Mouse (Mus musculus): ENCODE data around the gene Slc22a6. TPM values are rescaled to one million over a fixed set of nuclear protein-coding genes. Genes with fewer than 3 reads are reported as not detected.

Gene Slc22a6
- polyA plus RNA-seq, 1 experiment from 2014 or later, result 73.8 TPM

GRCm38 (mm10) chr19:8613111-8613510 lies 4.7 kb upstream of the Slc22a6 start:
- 29% methylated on average over 2 of the region's 2 CpGs for WGBS
- TF ChIP-seq CTCF (IDR thresholded peaks at IDR 0.05; ENCODE audit: low read depth), result no peak
- H3K4me2 ChIP-seq (ENCODE audit: low read length), result no peak overlapping the region
- H3K9ac ChIP-seq (ENCODE audit: low read depth, low read length), result no peak overlapping the region
- no peaks in the 10 kb centered on the region for H3K36me3 ChIP-seq (ENCODE audit: insufficient read depth, low read length)
- no peaks in the 10 kb centered on the region for H3K27me3 ChIP-seq (ENCODE audit: insufficient read depth, low read length)
- DNase-seq (ENCODE audit: low spot score), result peak; percentile 32
- no peaks in the 10 kb centered on the region for H3K9me3 ChIP-seq (replicated peaks; ENCODE audit: low read length)
- no peaks in the 10 kb centered on the region for H3K4me1 ChIP-seq (replicated peaks; ENCODE audit: insufficient read depth, low read length)
- no peak overlapping the region for H3K4me3 ChIP-seq (replicated peaks; ENCODE audit: low read depth, low read length)
- ATAC-seq (replicated peaks; ENCODE audit: low FRiP score, low read depth), result peak; percentile 48
- H3K27ac ChIP-seq, result no peak overlapping the region

DNA sequence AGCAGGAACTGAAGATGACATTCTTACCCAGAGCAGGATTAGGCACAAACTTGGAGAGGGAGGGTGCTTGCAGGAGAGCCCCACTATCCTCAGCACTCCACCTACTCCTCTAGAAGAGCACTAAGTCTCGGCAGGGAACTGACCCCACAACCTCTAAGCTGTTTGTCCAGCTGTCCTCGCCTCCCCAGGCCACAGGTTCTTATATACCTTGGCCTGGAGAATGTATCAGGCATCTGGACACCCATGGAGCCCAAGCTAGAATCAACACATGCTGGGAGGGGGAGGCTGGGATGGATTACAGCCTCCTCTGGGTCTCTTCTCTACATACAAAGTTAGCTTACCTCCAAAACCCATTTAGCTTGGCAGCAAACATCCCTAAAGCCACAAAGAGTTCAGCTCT lies 3.5 kb upstream of the Slc22a6 start:
- DNase-seq (ENCODE audit: low spot score) (no peak), ATAC-seq (replicated peaks; ENCODE audit: low FRiP score, low read depth) (no peak)
- H3K9ac ChIP-seq (ENCODE audit: low read depth, low read length), result no peak overlapping the region
- no peaks in the 10 kb centered on the region for H3K36me3 ChIP-seq (ENCODE audit: insufficient read depth, low read length)
- H3K4me2 ChIP-seq (ENCODE audit: low read length), result no peak overlapping the region
- no peak overlapping the region for H3K4me3 ChIP-seq (replicated peaks; ENCODE audit: low read depth, low read length)
- 43% methylated on average over 2 of the region's 2 CpGs for WGBS
- H3K27ac ChIP-seq, result no peak overlapping the region
- H3K27me3 ChIP-seq (ENCODE audit: insufficient read depth, low read length), result no peaks in the 10 kb centered on the region
- no peak for TF ChIP-seq CTCF (IDR thresholded peaks at IDR 0.05; ENCODE audit: low read depth)
- H3K4me1 ChIP-seq (replicated peaks; ENCODE audit: insufficient read depth, low read length), result no peaks in the 10 kb centered on the region
- no peaks in the 10 kb centered on the region for H3K9me3 ChIP-seq (replicated peaks; ENCODE audit: low read length)

DNA sequence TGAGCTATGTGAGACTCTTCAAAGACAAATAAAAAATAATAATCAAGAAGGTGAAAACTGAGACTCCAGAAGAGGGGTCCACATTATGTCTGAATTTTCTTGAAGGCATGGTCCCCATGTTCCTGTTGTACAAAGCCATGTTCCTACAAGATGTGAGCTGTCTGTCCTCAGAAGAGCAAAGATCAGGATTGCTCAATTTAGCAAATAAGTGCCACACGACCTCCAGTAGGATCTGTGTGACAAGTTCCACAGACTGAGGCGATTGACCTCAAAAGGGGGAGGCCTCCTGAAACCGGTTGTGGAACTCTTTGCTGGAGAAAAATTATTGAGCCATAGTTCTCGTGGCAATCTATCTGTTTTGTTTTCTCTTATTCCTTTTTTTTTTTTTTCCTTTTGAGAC lies 1.5 kb upstream of the Slc22a6 start:
- no peaks in the 10 kb centered on the region for H3K4me1 ChIP-seq (replicated peaks; ENCODE audit: insufficient read depth, low read length)
- no peak for DNase-seq (ENCODE audit: low spot score)
- no peaks in the 10 kb centered on the region for H3K9me3 ChIP-seq (replicated peaks; ENCODE audit: low read length)
- no peak for TF ChIP-seq CTCF (IDR thresholded peaks at IDR 0.05; ENCODE audit: low read depth)
- WGBS, result 44% methylated on average over 4 of the region's 4 CpGs
- no peaks in the 10 kb centered on the region for H3K36me3 ChIP-seq (ENCODE audit: insufficient read depth, low read length)
- H3K27me3 ChIP-seq (ENCODE audit: insufficient read depth, low read length), result no peaks in the 10 kb centered on the region
- no peak overlapping the region for H3K4me3 ChIP-seq (replicated peaks; ENCODE audit: low read depth, low read length)
- no peak overlapping the region for H3K4me2 ChIP-seq (ENCODE audit: low read length)
- no peak overlapping the region for H3K9ac ChIP-seq (ENCODE audit: low read depth, low read length)
- H3K27ac ChIP-seq, result no peak overlapping the region
- ATAC-seq (replicated peaks; ENCODE audit: low FRiP score, low read depth), result no peak

GRCm38 (mm10) chr19:8621098-8621497 lies 3.3 kb downstream of the Slc22a6 start:
- Histone ChIP-seq H3K27me3 (ENCODE audit: insufficient read depth, low read length) (no peaks in the 10 kb centered on the region), H3K9me3 (replicated peaks; ENCODE audit: low read length) (no peaks in the 10 kb centered on the region), H3K36me3 (ENCODE audit: insufficient read depth, low read length) (no peaks in the 10 kb centered on the region), H3K9ac (ENCODE audit: low read depth, low read length) (no peak overlapping the region), H3K4me2 (ENCODE audit: low read length) (no peak overlapping the region), H3K4me3 (replicated peaks; ENCODE audit: low read depth, low read length) (no peak overlapping the region), H3K4me1 (replicated peaks; ENCODE audit: insufficient read depth, low read length) (no peaks in the 10 kb centered on the region), H3K27ac (no peak overlapping the region)
- DNase-seq (ENCODE audit: low spot score) (no peak), ATAC-seq (replicated peaks; ENCODE audit: low FRiP score, low read depth) (no peak)
- 89% methylated on average over 7 of the region's 7 CpGs for WGBS
- peak; percentile 16; the same call in 1 of the 2 replicates for TF ChIP-seq CTCF (IDR thresholded peaks at IDR 0.05; ENCODE audit: low read depth)

GRCm38 (mm10) chr19:8630249-8630648 lies 12.4 kb downstream of the Slc22a6 start:
- Histone ChIP-seq H3K9me3 (replicated peaks; ENCODE audit: low read length) (no peaks in the 10 kb centered on the region), H3K4me2 (ENCODE audit: low read length) (no peak overlapping the region), H3K36me3 (ENCODE audit: insufficient read depth, low read length) (no peaks in the 10 kb centered on the region), H3K27ac (no peak overlapping the region), H3K9ac (ENCODE audit: low read depth, low read length) (no peak overlapping the region), H3K27me3 (ENCODE audit: insufficient read depth, low read length) (no peaks in the 10 kb centered on the region), H3K4me3 (replicated peaks; ENCODE audit: low read depth, low read length) (no peak overlapping the region), H3K4me1 (replicated peaks; ENCODE audit: insufficient read depth, low read length) (no peaks in the 10 kb centered on the region)
- WGBS, result 65% methylated on average over 2 of the region's 2 CpGs
- no peak for TF ChIP-seq CTCF (IDR thresholded peaks at IDR 0.05; ENCODE audit: low read depth)
- peak; percentile 84 for ATAC-seq (replicated peaks; ENCODE audit: low FRiP score, low read depth)
- peak; percentile 18 for DNase-seq (ENCODE audit: low spot score)

DNA sequence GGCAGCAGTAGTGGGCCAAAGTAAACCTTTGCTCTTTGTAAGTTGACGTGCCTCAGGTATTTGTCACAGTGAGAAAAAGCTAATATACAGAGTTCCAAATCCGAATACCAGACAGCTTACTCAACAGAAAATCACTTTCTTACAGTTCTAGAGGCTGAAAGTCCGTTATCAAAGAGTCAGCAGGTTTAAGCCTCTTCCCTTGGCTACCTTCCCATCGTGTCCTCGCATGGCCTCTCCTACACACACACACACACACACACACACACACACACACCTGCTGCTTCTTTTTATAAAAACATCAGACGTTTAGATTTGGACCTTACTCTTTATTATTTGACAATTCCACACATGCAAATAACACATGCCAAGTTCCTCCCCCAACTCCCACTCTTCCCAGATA lies 13.0 kb downstream of the Slc22a6 start:
- peak; percentile 52 for ATAC-seq (replicated peaks; ENCODE audit: low FRiP score, low read depth)
- 60% methylated on average over 6 of the region's 6 CpGs for WGBS
- no peak for DNase-seq (ENCODE audit: low spot score)
- no peaks in the 10 kb centered on the region for H3K36me3 ChIP-seq (ENCODE audit: insufficient read depth, low read length)
- no peak for TF ChIP-seq CTCF (IDR thresholded peaks at IDR 0.05; ENCODE audit: low read depth)
- H3K4me3 ChIP-seq (replicated peaks; ENCODE audit: low read depth, low read length), result no peak overlapping the region
- H3K4me2 ChIP-seq (ENCODE audit: low read length), result no peak overlapping the region
- no peaks in the 10 kb centered on the region for H3K27me3 ChIP-seq (ENCODE audit: insufficient read depth, low read length)
- no peaks in the 10 kb centered on the region for H3K4me1 ChIP-seq (replicated peaks; ENCODE audit: insufficient read depth, low read length)
- H3K27ac ChIP-seq, result no peak overlapping the region
- H3K9ac ChIP-seq (ENCODE audit: low read depth, low read length), result no peak overlapping the region
- H3K9me3 ChIP-seq (replicated peaks; ENCODE audit: low read length), result no peaks in the 10 kb centered on the region

DNA sequence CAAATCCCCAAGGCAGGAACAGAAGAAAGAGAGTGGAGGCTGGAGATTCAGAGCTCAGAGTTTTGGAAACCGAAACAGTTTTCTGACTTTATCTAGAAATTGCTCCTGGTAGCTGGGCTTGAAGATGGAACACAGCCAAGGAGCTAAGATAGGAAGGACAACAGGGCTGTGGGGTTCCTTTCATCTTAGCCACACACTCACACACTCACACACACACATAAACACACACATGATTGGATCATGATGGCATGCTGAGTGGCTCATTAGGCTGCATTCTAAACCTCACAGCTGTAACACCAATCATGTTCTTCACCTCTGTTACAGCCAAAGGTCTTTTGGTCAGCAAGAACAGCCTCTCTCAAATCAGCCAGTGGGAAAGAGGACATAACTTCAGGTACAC lies 14.2 kb downstream of the Slc22a6 start:
- Histone ChIP-seq H3K27ac (no peak overlapping the region), H3K4me1 (replicated peaks; ENCODE audit: insufficient read depth, low read length) (no peaks in the 10 kb centered on the region), H3K4me3 (replicated peaks; ENCODE audit: low read depth, low read length) (no peak overlapping the region), H3K27me3 (ENCODE audit: insufficient read depth, low read length) (no peaks in the 10 kb centered on the region), H3K4me2 (ENCODE audit: low read length) (no peak overlapping the region), H3K36me3 (ENCODE audit: insufficient read depth, low read length) (no peaks in the 10 kb centered on the region), H3K9me3 (replicated peaks; ENCODE audit: low read length) (no peaks in the 10 kb centered on the region), H3K9ac (ENCODE audit: low read depth, low read length) (no peak overlapping the region)
- ATAC-seq (replicated peaks; ENCODE audit: low FRiP score, low read depth) (no peak), DNase-seq (ENCODE audit: low spot score) (no peak)
- WGBS, result 75% methylated on average over 1 of the region's 1 CpGs
- no peak for TF ChIP-seq CTCF (IDR thresholded peaks at IDR 0.05; ENCODE audit: low read depth)
